Mouse (Mus musculus) c-Kit-negative CD71-positive TER-119-positive erythroid progenitor cells, embryonic 14.5 days (primary cell): ENCODE measurements around the gene Gm9833.

Source experiments
- DNase-seq: peaks from one replicate; pipeline ENCODE4 v3.0.0-alpha.2; 2013; ENCODE audit warnings: low read depth, low spot score

The Gm9833 gene

GRCm38 (mm10) chr3:10121956-10122739 lies 34.2 kb downstream of the Gm9833 start:
- no peak for DNase-seq

- no peak for DNase-seq
These were observed 35.7 kb downstream of the Gm9833 start for GRCm38 (mm10) chr3:10123615-10124014.

GRCm38 (mm10) chr3:10124071-10124470 lies 36.2 kb downstream of the Gm9833 start:
- DNase-seq: no peak

GRCm38 (mm10) chr3:10125301-10125700 lies 37.4 kb downstream of the Gm9833 start:
- no peak for DNase-seq

- no peak for DNase-seq
These were observed 38.1 kb downstream of the Gm9833 start for GRCm38 (mm10) chr3:10126036-10126435.

GRCm38 (mm10) chr3:10126502-10126901 lies 38.6 kb downstream of the Gm9833 start:
- no peak for DNase-seq

GRCm38 (mm10) chr3:10126952-10127351 lies 39.0 kb downstream of the Gm9833 start:
- no peak for DNase-seq

GRCm38 (mm10) chr3:10127505-10127904 lies 39.6 kb downstream of the Gm9833 start:
- no peak for DNase-seq
